Mouse (Mus musculus) forebrain, embryonic 15.5 days (tissue): ENCODE data around the gene Aox4. TPM values are rescaled to one million over a fixed set of nuclear protein-coding genes. Genes with fewer than 3 reads are reported as not detected.

Experiments used
- ATAC-seq: fragments of 200-750 bp; cut with Nextera tagmentation; replicated peaks from 2 replicates; pipeline ENCODE4 v1.8.0; 2017; ENCODE audit warnings: mild to moderate bottlenecking, moderate TSS enrichment, moderate library complexity
- H3K27ac ChIP-seq: fragments of 300-500 bp; sonication (generic); replicated peaks from 2 replicates; pipeline ENCODE4 v1.5.1; 2015; ENCODE audit warnings: mild to moderate bottlenecking, inconsistent platforms
- H3K27me3 ChIP-seq: fragments of 300-500 bp; sonication (generic); 2 replicates; pipeline ENCODE4 v1.6.1; 2015; ENCODE audit warnings: inconsistent platforms
- H3K36me3 ChIP-seq: fragments of 300-500 bp; sonication (generic); 2 replicates; pipeline ENCODE4 v1.6.1; 2015; ENCODE audit warnings: mild to moderate bottlenecking, inconsistent platforms
- H3K4me1 ChIP-seq: fragments of 300-500 bp; sonication (generic); 2 replicates; pipeline ENCODE4 v1.6.1; 2015; ENCODE audit warnings: inconsistent platforms
- H3K4me2 ChIP-seq: fragments of 300-500 bp; sonication (generic); replicated peaks from 2 replicates; pipeline ENCODE4 v1.6.1; 2015; ENCODE audit warnings: mild to moderate bottlenecking, inconsistent platforms
- H3K4me3 ChIP-seq: fragments of 300-500 bp; sonication (generic); 2 replicates; pipeline ENCODE4 v1.5.1; 2015; ENCODE audit warnings: mild to moderate bottlenecking, inconsistent platforms
- H3K9ac ChIP-seq: fragments of 300-500 bp; sonication (generic); replicated peaks from 2 replicates; pipeline ENCODE4 v1.6.1; 2015; ENCODE audit warnings: mild to moderate bottlenecking, inconsistent platforms
- H3K9me3 ChIP-seq: fragments of 300-500 bp; sonication (generic); 2 replicates; pipeline ENCODE4 v1.6.1; 2016; ENCODE audit warnings: inconsistent platforms
- WGBS: fragments of 180-500 bp; shearing (Covaris S2); methylation state at CpG from one replicate; pipeline ENCODE4 v1.1.7; 2015; ENCODE audit warnings: mixed read lengths; 5-methylcytosine and 5-hydroxymethylcytosine counted together
- polyA plus RNA-seq: library from polyadenylated mRNA; unstranded; fragments of >200 nt; fragmentation: Nextera tagmentation; extraction: Ambion mirVana; gene quantifications from 2 replicates; pipeline ENCODE4 v1.2.1, GENCODE M21; 2015

The Aox4 gene
- 1.1 and 1.3 TPM in 2 replicates for polyA plus RNA-seq

- Histone ChIP-seq H3K9ac (peak within 1 kb of the TSS; percentile 7; the same call in 1 of the 2 replicates), H3K9me3 (no peaks in the 10 kb centered on the region), H3K4me2 (peak within 1 kb of the TSS; percentile 7), H3K4me1 (peaks cover 10% of the 10 kb centered on the region; the same call in 1 of the 2 replicates), H3K4me3 (no peak within 1 kb of the TSS), H3K27ac (peak within 1 kb of the TSS; percentile 55), H3K36me3 (no peaks in the 10 kb centered on the region), H3K27me3 (no peaks in the 10 kb centered on the region)
- WGBS, result 68% methylated on average over 17 of the region's 17 CpGs
- no peak for ATAC-seq
These were observed at the start of gene Aox4 for GRCm38 (mm10) chr1:58210203-58210602. TSS of gene Aox4 (plus strand) at chr1:58210397.

GRCm38 (mm10) chr1:58169893-58170292 is 40.3 kb upstream of the Aox4 start:
- WGBS, result 79% methylated on average over 6 of the region's 6 CpGs
- H3K4me1 ChIP-seq, result no peaks in the 10 kb centered on the region

GRCm38 (mm10) chr1:58188514-58189175 is 21.6 kb upstream of the Aox4 start:
- Histone ChIP-seq H3K9me3 (no peaks in the 10 kb centered on the region), H3K27ac (no peak overlapping the region), H3K9ac (no peak overlapping the region), H3K4me3 (no peak overlapping the region), H3K27me3 (no peaks in the 10 kb centered on the region), H3K4me1 (no peaks in the 10 kb centered on the region), H3K4me2 (no peak overlapping the region), H3K36me3 (no peaks in the 10 kb centered on the region)
- 44% methylated on average over 5 of the region's 5 CpGs for WGBS
- no peak for ATAC-seq

More at GRCm38 (mm10) chr1:58169893-58170292, 40.3 kb upstream of the Aox4 start:
- ATAC-seq, result no peak
- no peaks in the 10 kb centered on the region for H3K27me3 ChIP-seq
- H3K4me3 ChIP-seq, result no peak overlapping the region
- H3K4me2 ChIP-seq, result no peak overlapping the region
- no peak overlapping the region for H3K9ac ChIP-seq
- no peak overlapping the region for H3K27ac ChIP-seq
- H3K9me3 ChIP-seq, result no peaks in the 10 kb centered on the region
- no peaks in the 10 kb centered on the region for H3K36me3 ChIP-seq

GRCm38 (mm10) chr1:58194317-58194716 is 15.9 kb upstream of the Aox4 start:
- no peak for ATAC-seq
- Histone ChIP-seq H3K36me3 (no peaks in the 10 kb centered on the region), H3K4me1 (peaks cover 8% of the 10 kb centered on the region), H3K9ac (no peak overlapping the region), H3K4me3 (no peak overlapping the region), H3K4me2 (no peak overlapping the region), H3K27ac (no peak overlapping the region), H3K9me3 (no peaks in the 10 kb centered on the region), H3K27me3 (no peaks in the 10 kb centered on the region)
- WGBS, result 84% methylated on average over 12 of the region's 12 CpGs

GRCm38 (mm10) chr1:58194988-58195387 is 15.2 kb upstream of the Aox4 start:
- no peak overlapping the region for H3K9ac ChIP-seq
- ATAC-seq, result no peak
- H3K36me3 ChIP-seq, result no peaks in the 10 kb centered on the region
- H3K27me3 ChIP-seq, result no peaks in the 10 kb centered on the region
- H3K4me2 ChIP-seq, result no peak overlapping the region
- no peak overlapping the region for H3K27ac ChIP-seq
- 80% methylated on average over 3 of the region's 3 CpGs for WGBS
- H3K4me1 ChIP-seq, result peaks cover 8% of the 10 kb centered on the region
- H3K9me3 ChIP-seq, result no peaks in the 10 kb centered on the region
- H3K4me3 ChIP-seq, result no peak overlapping the region

- Histone ChIP-seq H3K4me1 (peaks cover 8% of the 10 kb centered on the region), H3K36me3 (no peaks in the 10 kb centered on the region), H3K9ac (no peak overlapping the region), H3K27me3 (no peaks in the 10 kb centered on the region), H3K27ac (no peak overlapping the region), H3K4me2 (no peak overlapping the region), H3K9me3 (no peaks in the 10 kb centered on the region), H3K4me3 (no peak overlapping the region)
- ATAC-seq, result no peak
- WGBS, result 16% methylated on average over 10 of the region's 10 CpGs
These were observed 14.7 kb upstream of the Aox4 start for GRCm38 (mm10) chr1:58195541-58195940.

- Histone ChIP-seq H3K4me2 (no peak overlapping the region), H3K4me1 (peaks cover 8% of the 10 kb centered on the region), H3K9me3 (no peaks in the 10 kb centered on the region), H3K4me3 (no peak overlapping the region), H3K36me3 (no peaks in the 10 kb centered on the region), H3K27ac (no peak overlapping the region), H3K27me3 (no peaks in the 10 kb centered on the region), H3K9ac (no peak overlapping the region)
- ATAC-seq, result peak; percentile 86
- 60% methylated on average over 9 of the region's 9 CpGs for WGBS
These were observed 13.2 kb upstream of the Aox4 start for GRCm38 (mm10) chr1:58197023-58197422.

GRCm38 (mm10) chr1:58198386-58198785 is 11.8 kb upstream of the Aox4 start:
- Histone ChIP-seq H3K36me3 (no peaks in the 10 kb centered on the region), H3K4me2 (no peak overlapping the region), H3K4me3 (no peak overlapping the region), H3K27ac (no peak overlapping the region), H3K4me1 (peaks cover 8% of the 10 kb centered on the region), H3K9ac (no peak overlapping the region), H3K9me3 (no peaks in the 10 kb centered on the region), H3K27me3 (no peaks in the 10 kb centered on the region)
- 80% methylated on average over 4 of the region's 4 CpGs for WGBS
- no peak for ATAC-seq

- no peak overlapping the region for H3K4me2 ChIP-seq
- no peak overlapping the region for H3K27ac ChIP-seq
- no peak for ATAC-seq
- no peaks in the 10 kb centered on the region for H3K36me3 ChIP-seq
- H3K27me3 ChIP-seq, result no peaks in the 10 kb centered on the region
- H3K4me3 ChIP-seq, result no peak overlapping the region
- 92% methylated on average over 7 of the region's 7 CpGs for WGBS
- peaks cover 24% of the 10 kb centered on the region for H3K4me1 ChIP-seq
- H3K9me3 ChIP-seq, result no peaks in the 10 kb centered on the region
- H3K9ac ChIP-seq, result no peak overlapping the region
These were observed 2.6 kb downstream of the Aox4 start for GRCm38 (mm10) chr1:58212805-58213204.

GRCm38 (mm10) chr1:58213838-58214237 is 3.6 kb downstream of the Aox4 start:
- Histone ChIP-seq H3K4me1 (peaks cover 24% of the 10 kb centered on the region), H3K36me3 (no peaks in the 10 kb centered on the region), H3K27me3 (no peaks in the 10 kb centered on the region), H3K27ac (no peak overlapping the region), H3K4me2 (no peak overlapping the region), H3K9ac (no peak overlapping the region), H3K4me3 (no peak overlapping the region), H3K9me3 (no peaks in the 10 kb centered on the region)
- WGBS, result 91% methylated on average over 5 of the region's 5 CpGs
- ATAC-seq, result no peak

GRCm38 (mm10) chr1:58215353-58215752 is 5.2 kb downstream of the Aox4 start:
- H3K9ac ChIP-seq, result no peak overlapping the region
- H3K36me3 ChIP-seq, result no peaks in the 10 kb centered on the region
- peak overlapping the region; percentile 76 for H3K27ac ChIP-seq
- no peaks in the 10 kb centered on the region for H3K9me3 ChIP-seq
- no peak overlapping the region for H3K4me3 ChIP-seq
- WGBS, result 90% methylated on average over 4 of the region's 4 CpGs
- no peak overlapping the region for H3K4me2 ChIP-seq
- peaks cover 22% of the 10 kb centered on the region for H3K4me1 ChIP-seq
- no peak for ATAC-seq
- no peaks in the 10 kb centered on the region for H3K27me3 ChIP-seq

GRCm38 (mm10) chr1:58215956-58216532 is 5.8 kb downstream of the Aox4 start:
- peak overlapping the region; percentile 76 for H3K27ac ChIP-seq
- no peaks in the 10 kb centered on the region for H3K36me3 ChIP-seq
- no peak overlapping the region for H3K9ac ChIP-seq
- ATAC-seq, result peak; percentile 78
- H3K9me3 ChIP-seq, result no peaks in the 10 kb centered on the region
- peak overlapping the region; percentile 15; the same call in 1 of the 2 replicates for H3K4me2 ChIP-seq
- H3K4me1 ChIP-seq, result peaks cover 22% of the 10 kb centered on the region
- H3K27me3 ChIP-seq, result no peaks in the 10 kb centered on the region
- whole genome bisulfite sequencing, result 50% methylated on average over 7 of the region's 7 CpGs
- no peak overlapping the region for H3K4me3 ChIP-seq
